Mouse (Mus musculus) C2C12 (cell line): ENCODE results near the gene Slc17a7.

Experiments
- CEBPB ChIP-seq: IDR thresholded peaks from one replicate; pipeline ENCODE4 v1.6.1; 2011; ENCODE audit warnings: low read depth, mild to moderate bottlenecking, control low read depth, moderate library complexity
- CTCF ChIP-seq: IDR thresholded peaks from one replicate; pipeline ENCODE4 v1.5.1; 2011; ENCODE audit not compliant: control insufficient read depth, insufficient read depth, insufficient read length
- MAX ChIP-seq: IDR thresholded peaks from one replicate; pipeline ENCODE4 v1.6.1; 2011; ENCODE audit warnings: mild to moderate bottlenecking, control low read depth
- MYOD1 ChIP-seq: IDR thresholded peaks from one replicate; pipeline ENCODE4 v1.6.1; 2011; ENCODE audit warnings: low read depth; ENCODE audit not compliant: control insufficient read depth, insufficient read length
- USF1 ChIP-seq: IDR thresholded peaks from one replicate; pipeline ENCODE4 v1.6.1; 2011; ENCODE audit warnings: low read depth, mild to moderate bottlenecking, control low read depth, moderate library complexity

- TF ChIP-seq CTCF (no peak), MAX (no peak), USF1 (no peak), CEBPB (no peak), MYOD1 (no peak)
Observed at GRCm38 (mm10) chr7:45121966-45122365, 41.8 kb upstream of the Slc17a7 start.
